Comparison of ENCODE assay signal across 8 mouse cellular contexts in the genomic region with DNA sequence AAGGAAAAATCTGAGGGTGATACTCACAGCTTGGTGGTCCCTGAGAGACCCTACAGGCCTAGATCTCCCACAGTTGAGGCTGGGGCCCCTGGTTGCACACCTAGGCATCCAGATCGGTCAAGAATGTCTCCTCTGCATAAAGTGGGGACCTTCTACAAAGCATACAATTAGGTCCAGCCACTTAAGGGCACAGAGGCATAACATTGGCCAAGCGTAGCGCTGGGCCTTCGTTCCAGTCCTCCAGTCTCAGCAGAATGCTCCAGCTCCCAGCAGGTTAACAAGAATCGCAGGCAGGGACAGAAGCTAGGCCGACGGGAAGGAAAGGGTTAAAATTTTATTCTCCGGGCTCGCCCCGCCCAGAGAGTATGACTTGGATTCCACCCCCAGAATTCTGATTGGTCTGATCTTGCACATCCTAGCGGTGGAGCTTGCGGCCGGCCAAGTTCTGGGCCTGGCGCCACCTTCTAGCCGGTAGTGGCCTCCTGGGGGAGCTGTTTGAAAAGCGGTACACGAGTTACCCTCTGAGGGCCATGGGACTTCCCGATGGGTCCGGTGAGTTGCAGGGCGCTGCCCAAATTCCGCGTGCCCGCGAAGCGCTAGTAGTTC. TPM values are rescaled to one million over a fixed set of nuclear protein-coding genes. Genes with fewer than 3 reads are reported as not detected.
DNase-seq lines count a peak whose midpoint lies in the region; ATAC-seq lines count a peak whose summit lies in the region.

No protein-coding gene starts in this region.

- H3K4me2 ChIP-seq in hindbrain, embryonic 14.5 days (replicated peaks), result peak overlapping the region; percentile 81

- peaks cover 57% of the 10 kb centered on the region for H3K36me3 ChIP-seq in hindbrain, embryonic 14.5 days (replicated peaks; ENCODE audit: control insufficient read depth, insufficient read depth)

- peak; percentile 98 for DNase-seq in adipocyte (ENCODE audit: low spot score)
- DNase-seq in cerebellum, postnatal 4 days (ENCODE audit: low spot score in 2 of 2), result peak; percentile 65 to 87
- DNase-seq in frontal cortex, postnatal 36 days (ENCODE audit: low spot score in 2 of 2), result peak; percentile 91 to 95
- peak; percentile 95 for DNase-seq in hindbrain, embryonic 14.5 days (ENCODE audit: low spot score)
- DNase-seq in left cerebral cortex, adult 11 months (ENCODE audit: low spot score), result peak; percentile 88
- peak; percentile 93 to 95 for DNase-seq in lung, postnatal 4 days
- peak; percentile 95 to 96 for DNase-seq in right cerebral cortex, postnatal 10 days (ENCODE audit: low spot score in 2 of 2)
- peak; percentile 87 to 91 for DNase-seq in urinary bladder, postnatal 36 days (ENCODE audit: low spot score in 2 of 2)

- H3K4me3 ChIP-seq in hindbrain, embryonic 14.5 days (replicated peaks; ENCODE audit: low read length), result peak overlapping the region; percentile 59

- peak overlapping the region; percentile 64 for H3K9ac ChIP-seq in hindbrain, embryonic 14.5 days

- no peaks in the 10 kb centered on the region for H3K27me3 ChIP-seq in hindbrain, embryonic 14.5 days (ENCODE audit: control insufficient read depth, insufficient read depth, low read length)

- peak overlapping the region; percentile 75 for H3K27ac ChIP-seq in hindbrain, embryonic 14.5 days

- WGBS in hindbrain, embryonic 14.5 days, result under 1% methylated on average over 25 of the region's 25 CpGs

- peaks cover 12% of the 10 kb centered on the region for H3K4me1 ChIP-seq in hindbrain, embryonic 14.5 days (replicated peaks; ENCODE audit: control insufficient read depth, insufficient read depth, low read length)

- no peaks in the 10 kb centered on the region for H3K9me3 ChIP-seq in hindbrain, embryonic 14.5 days (ENCODE audit: control insufficient read depth, low read length)

- peak; percentile 90 for ATAC-seq in hindbrain, embryonic 14.5 days (ENCODE audit: low FRiP score)

RNA-seq across cellular contexts. Expression of a gene that starts 0.7 kb away (rescaled TPM):
- 19.1 and 21.5 TPM in 2 replicates for polyA plus RNA-seq in hindbrain, embryonic 14.5 days (2014; fragmentation: Nextera tagmentation; extraction: Ambion mirVana)

RNA-seq across cellular contexts. Expression of a gene that starts 27.6 kb away (rescaled TPM):
- 15.4 and 16.0 TPM in 2 replicates for polyA plus RNA-seq in hindbrain, embryonic 14.5 days (2014; fragmentation: Nextera tagmentation; extraction: Ambion mirVana)

RNA-seq across cellular contexts. Expression of a gene that starts 45.6 kb away (rescaled TPM):
- polyA plus RNA-seq in hindbrain, embryonic 14.5 days (2014; fragmentation: Nextera tagmentation; extraction: Ambion mirVana), result 28.5 and 29.6 TPM in 2 replicates

Comparison
In these comparisons a context has a peak if more than half of its experiments do, and no peak if none do; other contexts are left out.
1. Peak in every context shown above with its lines: DNase-seq, ATAC-seq, H3K4me3 ChIP-seq and H3K27ac ChIP-seq.